Mouse (Mus musculus) lung, postnatal 36 days (tissue): Measurements from ENCODE around the gene Map2k6.
A peak's percentile ranks its signal among the peaks of the same experiment; 100 is the strongest.
"Not testable (repeated sequence)": the region's sequence is repeated elsewhere in the genome, so short reads cannot be mapped to it uniquely, and the experiment has no call there.

ENCODE experiments used
- DNase-seq: peaks from one replicate; pipeline ENCODE4 v3.0.0; 2022; ENCODE audit warnings: mixed read lengths

The Map2k6 gene

GRCm38 (mm10) chr11:110398553-110399239, at the start of gene Map2k6:
Gene Map2k6 (plus strand): TSS chr11:110399122.
- peak; percentile 91 for DNase-seq

- no peak for DNase-seq
These were observed 44.7 kb upstream of the Map2k6 start for GRCm38 (mm10) chr11:110354261-110354660.

- DNase-seq: not testable (repeated sequence)
These were observed 43.8 kb upstream of the Map2k6 start for GRCm38 (mm10) chr11:110355131-110355530.

GRCm38 (mm10) chr11:110357756-110358551, 41.0 kb upstream of the Map2k6 start:
- peak; percentile 77 for DNase-seq

- DNase-seq: peak; percentile 85
These were observed 33.9 kb upstream of the Map2k6 start for GRCm38 (mm10) chr11:110365016-110365415.

GRCm38 (mm10) chr11:110366902-110367301, 32.0 kb upstream of the Map2k6 start:
- no peak for DNase-seq

GRCm38 (mm10) chr11:110367638-110368037, 31.3 kb upstream of the Map2k6 start:
- peak; percentile 59 for DNase-seq

- peak; percentile 31 for DNase-seq
These were observed 29.5 kb upstream of the Map2k6 start for GRCm38 (mm10) chr11:110369312-110370019.

GRCm38 (mm10) chr11:110371827-110372226, 27.1 kb upstream of the Map2k6 start:
- no peak for DNase-seq

GRCm38 (mm10) chr11:110372266-110372954, 26.5 kb upstream of the Map2k6 start:
- DNase-seq: no peak

GRCm38 (mm10) chr11:110374036-110374435, 24.9 kb upstream of the Map2k6 start:
- DNase-seq: no peak

GRCm38 (mm10) chr11:110379661-110380309, 19.1 kb upstream of the Map2k6 start:
- DNase-seq: peak; percentile 85

- no peak for DNase-seq
These were observed 18.6 kb upstream of the Map2k6 start for GRCm38 (mm10) chr11:110380310-110380668.

- DNase-seq: no peak
These were observed 13.4 kb upstream of the Map2k6 start for GRCm38 (mm10) chr11:110385487-110385886.

GRCm38 (mm10) chr11:110392763-110393162, 6.2 kb upstream of the Map2k6 start:
- no peak for DNase-seq

- DNase-seq: no peak
These were observed 4.0 kb upstream of the Map2k6 start for GRCm38 (mm10) chr11:110394788-110395452.

- no peak for DNase-seq
These were observed 2.8 kb upstream of the Map2k6 start for GRCm38 (mm10) chr11:110396085-110396484.

GRCm38 (mm10) chr11:110399240-110400150, 573 bp downstream of the Map2k6 start:
- no peak for DNase-seq

GRCm38 (mm10) chr11:110400283-110400682, 1.4 kb downstream of the Map2k6 start:
- no peak for DNase-seq

GRCm38 (mm10) chr11:110402671-110403070, 3.7 kb downstream of the Map2k6 start:
- no peak for DNase-seq

GRCm38 (mm10) chr11:110403602-110404001, 4.7 kb downstream of the Map2k6 start:
- DNase-seq: no peak
